Mouse (Mus musculus) bone marrow, adult 2 months (tissue): Measurements from ENCODE around the gene Jag1. TPM values are rescaled to one million over a fixed set of nuclear protein-coding genes. Genes with fewer than 3 reads are reported as not detected.

Experiments used
- H3K27ac ChIP-seq: fragments of 200-500 bp; 2 replicates; pipeline ENCODE4 v1.5.1; 2012; ENCODE audit warnings: low read depth, mild to moderate bottlenecking, control low read depth, inconsistent platforms, low read length; ENCODE audit not compliant: control insufficient read depth, poor library complexity, insufficient read depth
- H3K4me1 ChIP-seq: fragments of 200-500 bp; 2 replicates; pipeline ENCODE4 v1.6.1; 2011; ENCODE audit warnings: low read length; ENCODE audit not compliant: control insufficient read depth, insufficient read depth
- H3K4me3 ChIP-seq: fragments of 200-500 bp; replicated peaks from 2 replicates; pipeline ENCODE3; 2011; ENCODE audit warnings: mild to moderate bottlenecking, low read depth, low read length, control low read depth; ENCODE audit not compliant: control insufficient read depth
- CTCF ChIP-seq: fragments of 200-500 bp; IDR thresholded peaks from 2 replicates; pipeline ENCODE4 v1.5.1; 2011; ENCODE audit warnings: low read length, control low read depth; ENCODE audit not compliant: control insufficient read depth, insufficient read depth
- POLR2A ChIP-seq: fragments of 200-500 bp; IDR thresholded peaks from 2 replicates; pipeline ENCODE4 v1.6.1; 2011; ENCODE audit warnings: low read depth, mild to moderate bottlenecking, control low read depth, low read length, borderline replicate concordance; ENCODE audit not compliant: control insufficient read depth
- WGBS: fragments of 180-500 bp; shearing (Covaris S2); methylation state at CpG from one replicate; pipeline ENCODE4 v1.1.7; 2018; 5-methylcytosine and 5-hydroxymethylcytosine counted together
- polyA plus RNA-seq: library from polyadenylated mRNA; stranded (reverse); fragments of >200 nt; gene quantifications from 2 replicates; pipeline ENCODE4 v1.2.4, GENCODE M21; 2011; ENCODE audit warnings: low replicate concordance; ENCODE audit not compliant: missing spikeins, insufficient read depth, insufficient read length

The Jag1 gene
- polyA plus RNA-seq, 1 experiment: 3.9 TPM

DNA sequence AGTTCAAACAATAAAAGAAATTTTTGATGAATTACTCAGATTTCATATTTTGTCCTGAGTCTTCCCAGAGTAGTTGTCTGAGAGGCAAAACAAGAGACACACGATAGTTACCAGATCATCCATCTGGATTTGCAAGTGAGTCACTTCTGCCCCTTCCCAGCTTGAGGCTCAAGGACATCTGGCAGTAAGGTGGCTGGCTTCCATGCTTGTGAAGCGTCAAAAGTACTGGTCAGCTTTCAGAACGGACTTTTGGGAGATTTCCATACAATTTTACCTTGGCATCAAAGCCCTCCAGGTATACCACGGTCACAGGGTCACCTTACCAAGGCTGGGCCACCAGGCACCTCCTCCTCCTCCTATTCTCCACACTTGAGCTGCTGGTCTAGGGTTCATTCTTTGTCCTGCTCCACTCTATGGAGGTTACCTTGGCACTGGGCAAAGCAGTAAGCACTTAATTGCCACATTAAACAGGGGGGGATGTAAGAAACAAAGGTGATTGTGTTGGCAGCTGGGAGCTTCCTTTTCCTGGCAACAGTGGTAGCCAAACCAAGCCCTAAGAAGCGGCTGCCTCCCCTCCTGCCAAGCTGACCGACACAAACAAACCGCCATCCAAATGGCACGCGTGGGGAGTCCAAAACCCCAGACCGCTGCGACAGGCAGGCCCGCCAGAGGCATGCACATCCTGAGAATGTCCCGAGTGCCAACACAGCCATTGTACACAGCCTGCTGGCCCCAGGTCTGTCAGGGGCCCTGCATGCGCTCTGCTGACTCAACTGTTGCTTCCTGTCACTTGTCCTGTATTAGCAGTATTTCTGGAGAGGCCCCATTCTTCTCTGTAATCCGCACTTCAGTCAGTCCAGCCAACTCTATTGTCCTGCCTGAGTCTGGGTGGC lies 6.9 kb downstream of the Jag1 start:
- H3K4me3 ChIP-seq: no peak overlapping the region
- no peak for TF ChIP-seq POLR2A
- TF ChIP-seq CTCF: no peak
- WGBS: 48% methylated on average over 15 of the region's 15 CpGs
- no peak overlapping the region for H3K27ac ChIP-seq
- H3K4me1 ChIP-seq: no peaks in the 10 kb centered on the region

DNA sequence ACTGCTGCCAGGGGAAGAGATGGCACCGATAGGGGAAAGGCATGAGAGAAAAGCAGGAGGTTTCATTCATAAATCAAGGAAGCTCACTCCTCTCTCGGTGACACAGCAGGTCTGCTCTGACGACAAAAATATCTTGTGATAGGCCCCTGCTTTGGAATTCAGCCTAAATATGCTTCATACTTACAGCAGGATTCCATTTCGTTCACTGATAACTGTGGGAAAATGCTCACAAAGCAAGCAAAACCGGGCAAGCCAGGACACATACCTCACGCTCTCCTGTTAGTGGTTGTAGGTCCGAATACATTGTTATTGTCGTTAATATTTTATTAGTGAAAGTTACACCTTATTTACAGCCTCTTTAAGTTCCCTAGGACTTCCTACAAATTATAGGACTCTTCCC lies 8.5 kb downstream of the Jag1 start:
- Histone ChIP-seq H3K4me3 (no peak overlapping the region), H3K4me1 (no peaks in the 10 kb centered on the region), H3K27ac (no peak overlapping the region)
- WGBS: 73% methylated on average over 8 of the region's 8 CpGs
- TF ChIP-seq CTCF (no peak), POLR2A (no peak)

DNA sequence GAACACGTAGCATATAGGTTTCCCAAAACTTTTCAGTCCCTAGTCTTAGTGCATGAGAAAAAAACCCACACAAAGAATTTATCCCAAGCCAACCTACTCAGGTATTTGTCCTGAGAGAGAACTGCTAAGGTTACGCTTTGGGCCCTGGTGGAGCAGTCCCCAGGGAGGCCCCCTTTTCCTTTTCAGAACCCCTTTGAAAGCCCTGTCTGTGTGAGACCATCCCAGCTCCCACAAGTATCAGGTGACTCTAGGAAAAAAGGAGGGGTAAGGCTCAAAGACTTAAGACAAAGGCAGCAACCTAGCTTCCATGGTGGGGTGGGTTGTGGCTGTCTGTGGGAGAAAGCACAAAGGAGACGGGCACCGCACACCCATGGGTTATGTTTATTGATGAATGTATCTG lies 9.2 kb downstream of the Jag1 start:
- no peak for TF ChIP-seq POLR2A
- no peak for TF ChIP-seq CTCF
- no peak overlapping the region for H3K27ac ChIP-seq
- H3K4me1 ChIP-seq: no peaks in the 10 kb centered on the region
- H3K4me3 ChIP-seq: no peak overlapping the region
- WGBS: 78% methylated on average over 4 of the region's 4 CpGs

DNA sequence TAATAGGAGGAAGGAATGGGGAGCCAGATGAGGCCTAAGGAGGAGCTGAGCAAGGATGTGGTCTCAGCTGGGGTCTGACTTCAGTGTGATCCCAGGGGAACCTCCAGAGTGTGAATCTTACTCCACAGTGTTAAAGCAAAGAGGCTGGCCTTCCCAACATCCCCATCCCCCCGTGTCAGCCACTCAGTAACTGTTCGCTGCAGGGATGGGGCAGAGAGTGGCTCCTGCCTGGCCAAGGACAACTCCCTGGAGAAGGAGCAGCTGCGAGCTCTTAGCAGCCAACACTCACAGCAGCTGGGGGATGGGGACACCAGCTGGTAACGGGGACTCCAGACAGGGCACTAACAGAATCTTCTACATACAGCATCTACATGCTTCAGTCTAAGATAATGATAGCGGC lies 15.4 kb downstream of the Jag1 start:
- H3K4me3 ChIP-seq: no peak overlapping the region
- no peaks in the 10 kb centered on the region for H3K4me1 ChIP-seq
- TF ChIP-seq CTCF (no peak), POLR2A (no peak)
- 67% methylated on average over 5 of the region's 5 CpGs for WGBS
- H3K27ac ChIP-seq: no peak overlapping the region; the same call in 1 of the 2 replicates

DNA sequence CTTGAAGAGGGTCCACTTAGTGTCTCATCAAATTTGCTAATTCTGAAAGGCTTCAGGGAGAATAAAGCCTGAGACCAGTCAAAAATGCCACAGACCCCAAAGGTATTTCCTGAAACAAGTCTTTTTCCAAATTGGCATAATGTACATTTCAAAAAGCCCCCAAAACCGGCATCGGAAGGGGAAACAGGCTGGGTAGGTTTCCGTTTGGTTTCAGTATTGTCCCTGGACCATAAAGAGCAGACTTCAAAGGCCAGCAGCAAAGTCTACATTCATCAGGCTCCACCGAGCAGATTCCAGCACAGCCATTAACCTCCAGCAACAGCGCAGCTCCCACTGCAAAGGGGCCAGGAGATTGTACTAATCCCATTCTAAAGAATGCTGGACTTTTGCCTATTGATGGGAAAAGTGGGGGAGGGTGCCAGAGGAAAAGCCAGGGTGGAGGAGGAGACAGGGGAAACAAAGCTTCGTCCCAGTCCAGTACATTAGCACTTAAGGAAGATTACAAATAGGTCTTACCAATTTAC lies 17.2 kb downstream of the Jag1 start:
- no peak for TF ChIP-seq POLR2A
- no peak for TF ChIP-seq CTCF
- H3K27ac ChIP-seq: no peak overlapping the region

DNA sequence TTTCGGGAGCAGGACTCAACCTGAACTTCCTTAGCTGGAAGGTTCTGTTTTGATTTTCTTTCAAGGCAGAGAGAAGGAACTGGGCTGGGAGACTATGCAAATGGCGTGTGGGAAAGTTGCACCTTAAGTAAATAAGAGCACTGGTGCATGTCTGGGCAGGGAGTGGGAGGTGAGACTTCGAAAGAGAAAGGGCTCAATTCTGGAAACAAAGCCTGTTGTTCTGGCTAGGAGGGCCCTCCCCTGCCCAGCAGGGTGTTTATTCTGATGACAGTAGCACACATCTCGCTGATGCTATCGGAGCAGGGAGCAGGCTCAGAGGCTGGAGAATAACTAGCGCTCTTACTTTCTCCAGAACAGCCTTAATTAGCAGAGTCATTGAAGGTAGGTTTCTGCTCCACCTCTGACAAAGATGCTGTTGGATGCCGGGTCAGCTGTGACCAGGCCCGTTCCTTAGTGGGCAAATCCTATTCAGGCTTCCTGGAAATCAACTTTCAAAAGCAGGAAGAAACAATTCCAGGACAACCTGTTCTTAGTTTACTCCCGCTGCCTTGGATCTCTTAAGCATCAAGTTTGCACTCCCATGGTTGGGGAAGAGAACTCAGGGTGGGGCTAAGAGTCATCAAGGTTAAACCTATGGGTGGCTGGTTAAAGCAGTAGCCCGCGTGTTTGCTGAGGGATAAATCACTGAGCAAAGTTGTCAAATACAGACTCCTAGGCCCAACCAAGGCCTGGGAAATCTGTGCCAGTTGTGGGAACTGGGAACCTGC lies 18.0 kb downstream of the Jag1 start:
- H3K4me3 ChIP-seq: no peak overlapping the region
- TF ChIP-seq POLR2A (no peak), CTCF (no peak)
- WGBS: 78% methylated on average over 11 of the region's 11 CpGs
- no peak overlapping the region for H3K27ac ChIP-seq
- no peaks in the 10 kb centered on the region for H3K4me1 ChIP-seq

More for the DNA sequence above, 17.2 kb downstream of the Jag1 start:
- Histone ChIP-seq H3K4me3 (no peak overlapping the region), H3K4me1 (no peaks in the 10 kb centered on the region)
- WGBS: 64% methylated on average over 6 of the region's 6 CpGs

DNA sequence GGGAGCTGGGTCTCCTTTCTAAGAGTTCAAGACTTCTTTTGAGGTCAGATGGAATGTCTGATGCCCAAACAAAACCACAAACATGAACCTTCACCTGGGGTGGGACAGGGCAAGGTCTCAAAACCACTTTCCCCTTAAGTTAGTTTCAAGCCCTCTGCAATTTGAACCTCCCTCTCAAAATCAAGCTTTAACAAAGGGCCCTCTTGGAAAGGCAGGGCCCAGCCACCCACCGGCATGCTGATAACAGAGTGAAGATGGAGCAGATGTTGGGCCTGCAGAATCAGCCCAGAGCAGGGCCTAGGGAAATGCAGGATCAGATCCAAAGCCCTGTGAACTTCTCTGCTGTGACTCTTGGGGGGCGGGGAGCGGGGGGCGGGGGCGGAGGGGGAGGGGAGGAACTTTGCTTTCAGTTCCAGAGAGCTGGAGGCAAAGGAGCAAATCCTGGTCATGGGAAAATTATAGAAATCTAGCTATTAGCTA lies 19.4 kb downstream of the Jag1 start:
- no peak overlapping the region for H3K4me3 ChIP-seq
- WGBS: 76% methylated on average over 5 of the region's 5 CpGs
- H3K4me1 ChIP-seq: no peaks in the 10 kb centered on the region
- TF ChIP-seq POLR2A (no peak), CTCF (no peak)
- no peak overlapping the region for H3K27ac ChIP-seq

DNA sequence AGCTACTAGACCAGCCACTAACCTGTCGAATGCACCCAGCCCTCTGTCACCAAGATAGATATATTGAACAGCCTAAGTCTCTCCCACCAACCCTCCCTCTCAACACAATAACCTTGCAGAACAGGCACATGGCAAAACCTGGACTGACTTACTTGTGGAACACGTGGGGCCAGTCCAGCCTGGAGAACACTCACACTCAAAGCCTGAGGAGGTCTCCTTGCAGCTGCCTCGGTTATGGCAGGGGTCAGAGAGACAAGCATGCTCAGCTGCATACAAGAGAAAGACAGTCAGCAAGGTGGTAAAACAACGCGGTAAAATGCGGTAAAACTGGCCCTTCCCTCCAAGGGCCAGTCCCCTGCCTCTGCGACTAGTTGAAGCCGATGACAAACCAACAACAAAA lies 22.1 kb downstream of the Jag1 start:
- no peak overlapping the region for H3K27ac ChIP-seq
- no peak overlapping the region for H3K4me3 ChIP-seq
- TF ChIP-seq CTCF (no peak), POLR2A (no peak)
- H3K4me1 ChIP-seq: no peaks in the 10 kb centered on the region
- WGBS: 85% methylated on average over 8 of the region's 8 CpGs
